Mouse (Mus musculus) cerebellum, postnatal 10 days (tissue): ENCODE results near the gene Ikzf5.

Experiments
- DNase-seq, 2 experiments: peaks; one replicate each; pipeline ENCODE4 v3.0.0; 2021; ENCODE audit warnings: mixed read lengths in 2 of 2

The Ikzf5 gene

GRCm38 (mm10) chr7:131345856-131346541 lies 64.3 kb downstream of the Ikzf5 start:
- peak; percentile 47 to 54 for DNase-seq
